ENCODE assay signal across 8 mouse cellular contexts in the genomic region with DNA sequence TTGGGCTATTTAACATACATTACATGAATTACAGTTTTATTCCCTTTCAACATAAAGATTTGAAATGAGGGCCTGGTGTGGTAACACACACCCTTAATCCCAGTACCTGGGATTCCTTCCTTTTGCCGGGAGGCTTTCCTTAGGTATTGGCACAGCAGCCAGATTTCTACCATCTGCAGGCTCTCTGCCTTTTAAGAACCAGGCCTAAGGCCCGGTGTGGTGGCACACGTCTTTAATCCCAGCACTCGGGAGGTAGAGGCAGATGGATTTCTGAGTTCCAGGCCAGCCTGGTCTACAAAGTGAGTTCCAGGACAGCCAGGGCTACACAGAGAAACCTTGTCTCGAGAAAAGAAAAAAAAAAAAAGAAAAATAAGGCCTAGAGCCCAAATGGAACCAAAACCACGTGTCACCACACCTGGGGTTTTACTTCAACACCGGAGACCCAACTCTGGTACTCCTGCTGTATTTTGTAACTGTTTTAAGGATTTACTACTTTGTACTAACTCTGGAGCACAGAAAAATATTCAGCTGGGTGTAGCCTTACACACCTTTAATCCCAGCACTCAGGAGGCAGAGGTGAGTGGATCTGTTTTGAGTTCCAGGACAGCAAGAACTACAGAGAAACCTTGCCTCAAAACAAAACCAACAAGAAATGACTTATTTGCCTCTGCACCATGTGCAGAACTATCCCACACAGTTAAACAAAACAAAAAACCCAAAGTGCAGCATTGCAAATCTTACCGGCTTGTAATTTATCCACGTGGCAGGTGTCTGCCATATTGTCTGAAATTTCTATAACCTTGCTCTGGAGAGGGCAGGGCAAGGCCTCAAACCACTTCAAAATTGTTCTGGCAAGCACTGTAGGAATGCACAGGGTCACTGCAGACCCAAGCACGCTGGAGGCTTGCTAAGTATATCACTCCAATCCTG. TPM values are rescaled to one million over a fixed set of nuclear protein-coding genes. Genes with fewer than 3 reads are reported as not detected.
DNase-seq lines count a peak whose midpoint lies in the region; ATAC-seq and TF ChIP-seq lines count a peak whose summit lies in the region.

No protein-coding gene starts in this region.

- H3K4me3 ChIP-seq in spleen, adult 2 months (ENCODE audit: extremely low read depth, insufficient read depth, insufficient read length): peak overlapping the region; percentile 81
- H3K4me3 ChIP-seq in embryonic facial prominence, embryonic 14.5 days (ENCODE audit: low read depth, low read length): peak overlapping the region; percentile 69
- H3K4me3 ChIP-seq in intestine, postnatal 0 days (ENCODE audit: low read depth, low read length): peak overlapping the region; percentile 60
- H3K4me3 ChIP-seq in olfactory bulb, adult 2 months (ENCODE audit: insufficient read depth, low read depth, low read length): peak overlapping the region; percentile 59

- H3K27ac ChIP-seq in spleen, adult 2 months (ENCODE audit: insufficient read depth, low read length): peak overlapping the region; percentile 80
- H3K27ac ChIP-seq in embryonic facial prominence, embryonic 14.5 days (replicated peaks; ENCODE audit: low read depth, low read length): peak overlapping the region; percentile 91
- H3K27ac ChIP-seq in intestine, postnatal 0 days (ENCODE audit: low read depth, low read length): peak overlapping the region; percentile 81
- H3K27ac ChIP-seq in olfactory bulb, adult 2 months (ENCODE audit: insufficient read depth, low read depth, low read length): no peak overlapping the region

- TF ChIP-seq POLR2A in spleen, adult 2 months (IDR thresholded peaks at IDR 0.05; ENCODE audit: low read depth, low read length): no peak
- no peak for TF ChIP-seq POLR2A in olfactory bulb, adult 2 months (IDR thresholded peaks at IDR 0.05; ENCODE audit: insufficient read depth, low read depth, low read length)

- intact Hi-C loops in left cerebral cortex, postnatal 14 days (cut with DNase I): loop anchor here (5.0 kb wide), 1 partner anchor 50 kb away; a partner anchor contains a TSS

- no peaks in the 10 kb centered on the region for H3K9me3 ChIP-seq in embryonic facial prominence, embryonic 14.5 days (ENCODE audit: control insufficient read depth, low read length)
- no peaks in the 10 kb centered on the region for H3K9me3 ChIP-seq in intestine, postnatal 0 days (ENCODE audit: control insufficient read depth)

- H3K9ac ChIP-seq in embryonic facial prominence, embryonic 14.5 days (ENCODE audit: low read depth, low read length): peak overlapping the region; percentile 86
- H3K9ac ChIP-seq in intestine, postnatal 0 days (ENCODE audit: low read depth, low read length): peak overlapping the region; percentile 57

- peaks cover 14% of the 10 kb centered on the region for H3K36me3 ChIP-seq in spleen, adult 2 months (ENCODE audit: control insufficient read depth, insufficient read depth, low read length)
- H3K36me3 ChIP-seq in embryonic facial prominence, embryonic 14.5 days (ENCODE audit: control insufficient read depth, insufficient read depth, low read length): peaks cover 33% of the 10 kb centered on the region
- H3K36me3 ChIP-seq in intestine, postnatal 0 days (ENCODE audit: control insufficient read depth, insufficient read depth): peaks cover 26% of the 10 kb centered on the region

- H3K27me3 ChIP-seq in spleen, adult 2 months (ENCODE audit: control insufficient read depth, insufficient read depth, low read length): no peaks in the 10 kb centered on the region
- no peaks in the 10 kb centered on the region for H3K27me3 ChIP-seq in embryonic facial prominence, embryonic 14.5 days (replicated peaks; ENCODE audit: control insufficient read depth, insufficient read depth, low read length)
- H3K27me3 ChIP-seq in intestine, postnatal 0 days (replicated peaks; ENCODE audit: control insufficient read depth, insufficient read depth, low read length): no peaks in the 10 kb centered on the region

- ATAC-seq in embryonic facial prominence, embryonic 14.5 days (ENCODE audit: low read depth): 0 out of 2 replicates have a peak, but pooled peaks have one; percentile 23
- no peak for ATAC-seq in intestine, postnatal 0 days

- 7% methylated on average over 10 of the region's 10 CpGs for WGBS in spleen, adult 2 months
- WGBS in embryonic facial prominence, embryonic 14.5 days: 13% methylated on average over 10 of the region's 10 CpGs
- 8% methylated on average over 10 of the region's 10 CpGs for WGBS in intestine, postnatal 0 days
- WGBS in olfactory bulb, adult 2 months: 24% methylated on average over 10 of the region's 10 CpGs

- peaks cover 13% of the 10 kb centered on the region; the same call in 1 of the 2 replicates for H3K4me1 ChIP-seq in spleen, adult 2 months (ENCODE audit: control insufficient read depth, insufficient read depth, insufficient read length)
- peaks cover 6% of the 10 kb centered on the region; the same call in 1 of the 2 replicates for H3K4me1 ChIP-seq in embryonic facial prominence, embryonic 14.5 days (ENCODE audit: control insufficient read depth, insufficient read depth, low read length)
- H3K4me1 ChIP-seq in intestine, postnatal 0 days (replicated peaks; ENCODE audit: control insufficient read depth, insufficient read depth, low read length): no peaks in the 10 kb centered on the region; the same call in 1 of the 2 replicates
- 0 out of 2 replicates have a peak, but pooled peaks cover 2% of the 10 kb centered on the region for H3K4me1 ChIP-seq in olfactory bulb, adult 2 months (ENCODE audit: control insufficient read depth, insufficient read depth, low read length)

- H3K4me2 ChIP-seq in embryonic facial prominence, embryonic 14.5 days (ENCODE audit: low read depth, low read length): peak overlapping the region; percentile 81
- peak overlapping the region; percentile 84 for H3K4me2 ChIP-seq in intestine, postnatal 0 days (replicated peaks; ENCODE audit: low read depth)

- DNase-seq in spleen, adult 2 months (ENCODE audit: low read depth in 1 of 2, low spot score in 2 of 2): no peak
- DNase-seq in spleen, postnatal 4 days (ENCODE audit: low spot score in 2 of 2): no peak
- no peak for DNase-seq in embryonic facial prominence, embryonic 14.5 days (ENCODE audit: low spot score)
- DNase-seq in cerebellum, postnatal 10 days: no peak
- no peak for DNase-seq in cerebellum, adult 11-12 months
- DNase-seq in left cerebral cortex, postnatal 14 days (ENCODE audit: low spot score in 2 of 2): no peak

- no peak for TF ChIP-seq CTCF in spleen, adult 2 months (IDR thresholded peaks at IDR 0.05; ENCODE audit: extremely low read depth, insufficient read depth, insufficient read length, insufficient replicate concordance)
- TF ChIP-seq CTCF in intestine, postnatal 0 days (IDR thresholded peaks at IDR 0.05; ENCODE audit: low read depth): no peak
- TF ChIP-seq CTCF in olfactory bulb, adult 2 months (IDR thresholded peaks at IDR 0.05; ENCODE audit: insufficient read depth, low read depth, low read length): no peak

RNA-seq across cellular contexts. Expression of a gene that starts 6.8 kb away (rescaled TPM):
- 187 and 218 TPM in 2 replicates for polyA plus RNA-seq in spleen, adult 2 months (2012; rRNA removed)
- 2.1 and 2.4 TPM in 2 replicates for polyA plus RNA-seq in embryonic facial prominence, embryonic 14.5 days (2014; fragmentation: Nextera tagmentation; extraction: Ambion mirVana)
- polyA plus RNA-seq in intestine, postnatal 0 days (2015; fragmentation: Nextera tagmentation; extraction: Ambion mirVana): 0.87 and 0.95 TPM in 2 replicates
- polyA plus RNA-seq in olfactory bulb, adult 2 months (2012; ENCODE audit: insufficient read depth, insufficient read length, low replicate concordance, missing spikeins): not detected in 2 replicates
- total RNA-seq in left cerebral cortex, postnatal 14 days (2021): under 1 TPM; 0.40 to 0.68 TPM

RNA-seq across cellular contexts. Expression of a gene that starts 19.2 kb away (rescaled TPM):
- 233 and 234 TPM in 2 replicates for polyA plus RNA-seq in spleen, adult 2 months (2012; rRNA removed)
- polyA plus RNA-seq in embryonic facial prominence, embryonic 14.5 days (2014; fragmentation: Nextera tagmentation; extraction: Ambion mirVana): 93.5 and 93.7 TPM in 2 replicates
- 37.2 and 39.6 TPM in 2 replicates for polyA plus RNA-seq in intestine, postnatal 0 days (2015; fragmentation: Nextera tagmentation; extraction: Ambion mirVana)
- not detected in 2 replicates for polyA plus RNA-seq in olfactory bulb, adult 2 months (2012; ENCODE audit: insufficient read depth, insufficient read length, low replicate concordance, missing spikeins)
- 10 to 100 TPM; 54.3 to 54.4 TPM for total RNA-seq in left cerebral cortex, postnatal 14 days (2021)

RNA-seq across cellular contexts. Expression of a gene that starts 51.8 kb away (rescaled TPM):
- polyA plus RNA-seq in spleen, adult 2 months (2012; rRNA removed): 6.3 and 8.7 TPM in 2 replicates
- 28.8 and 29.2 TPM in 2 replicates for polyA plus RNA-seq in embryonic facial prominence, embryonic 14.5 days (2014; fragmentation: Nextera tagmentation; extraction: Ambion mirVana)
- 21.6 and 25.1 TPM in 2 replicates for polyA plus RNA-seq in intestine, postnatal 0 days (2015; fragmentation: Nextera tagmentation; extraction: Ambion mirVana)
- 146 and 170 TPM in 2 replicates for polyA plus RNA-seq in olfactory bulb, adult 2 months (2012; ENCODE audit: insufficient read depth, insufficient read length, low replicate concordance, missing spikeins)
- total RNA-seq in left cerebral cortex, postnatal 14 days (2021): 100 to 1,000 TPM; 300 to 303 TPM

Comparison
In these comparisons a context has a peak if more than half of its experiments do, and no peak if none do; other contexts are left out.
1. RNA of a gene that starts 6.8 kb away (polyA plus RNA-seq): 187 to 218 TPM in spleen, adult 2 months; 2.1 to 2.4 TPM in embryonic facial prominence, embryonic 14.5 days, 0.87 to 0.95 TPM in intestine, postnatal 0 days and not detected in olfactory bulb, adult 2 months; every median in the first group is over 10 times any median in the second.
2. Peak in every context shown above with its lines, with median percentiles within 50 percentile points of each other: H3K4me3 ChIP-seq.